Mouse (Mus musculus): ENCODE results near the gene Scrn3. TPM values are rescaled to one million over a fixed set of nuclear protein-coding genes. Genes with fewer than 3 reads are reported as not detected.

Gene Scrn3
- polyA plus RNA-seq, 1 experiment from 2014 or later: 15.9 TPM

GRCm38 (mm10) chr2:73351496-73351895 lies 39.1 kb downstream of the Scrn3 start:
- Histone ChIP-seq H3K4me2 (ENCODE audit: low read length) (peak overlapping the region; percentile 30), H3K4me3 (replicated peaks; ENCODE audit: low read depth, low read length) (no peak overlapping the region), H3K27ac (0 out of 2 replicates have a peak overlapping the region, but pooled peaks have one; percentile 6), H3K4me1 (replicated peaks; ENCODE audit: insufficient read depth, low read length) (no peaks in the 10 kb centered on the region), H3K9me3 (replicated peaks; ENCODE audit: low read length) (no peaks in the 10 kb centered on the region), H3K27me3 (ENCODE audit: insufficient read depth, low read length) (no peaks in the 10 kb centered on the region), H3K9ac (ENCODE audit: low read depth, low read length) (no peak overlapping the region), H3K36me3 (ENCODE audit: insufficient read depth, low read length) (no peaks in the 10 kb centered on the region)
- DNase-seq (ENCODE audit: low spot score) (peak; percentile 52), ATAC-seq (replicated peaks; ENCODE audit: low FRiP score, low read depth) (no peak)
- TF ChIP-seq CTCF (IDR thresholded peaks at IDR 0.05; ENCODE audit: low read depth): no peak
- 28% methylated on average over 5 of the region's 5 CpGs for WGBS

GRCm38 (mm10) chr2:73351927-73352374 lies 39.5 kb downstream of the Scrn3 start:
- ATAC-seq (replicated peaks; ENCODE audit: low FRiP score, low read depth) (no peak; the same call in 1 of the 2 replicates), DNase-seq (ENCODE audit: low spot score) (peak; percentile 70)
- TF ChIP-seq CTCF (IDR thresholded peaks at IDR 0.05; ENCODE audit: low read depth): no peak
- Histone ChIP-seq H3K36me3 (ENCODE audit: insufficient read depth, low read length) (no peaks in the 10 kb centered on the region), H3K9me3 (replicated peaks; ENCODE audit: low read length) (no peaks in the 10 kb centered on the region), H3K9ac (ENCODE audit: low read depth, low read length) (no peak overlapping the region), H3K27me3 (ENCODE audit: insufficient read depth, low read length) (no peaks in the 10 kb centered on the region), H3K4me2 (ENCODE audit: low read length) (peak overlapping the region; percentile 30), H3K4me1 (replicated peaks; ENCODE audit: insufficient read depth, low read length) (no peaks in the 10 kb centered on the region), H3K4me3 (replicated peaks; ENCODE audit: low read depth, low read length) (no peak overlapping the region), H3K27ac (0 out of 2 replicates have a peak overlapping the region, but pooled peaks have one; percentile 6)
- 44% methylated on average over 7 of the region's 7 CpGs for WGBS

GRCm38 (mm10) chr2:73357004-73357403 lies 44.6 kb downstream of the Scrn3 start:
- no peak overlapping the region for H3K4me3 ChIP-seq (replicated peaks; ENCODE audit: low read depth, low read length)
- no peaks in the 10 kb centered on the region for H3K36me3 ChIP-seq (ENCODE audit: insufficient read depth, low read length)
- no peak overlapping the region for H3K9ac ChIP-seq (ENCODE audit: low read depth, low read length)
- H3K4me1 ChIP-seq (replicated peaks; ENCODE audit: insufficient read depth, low read length): no peaks in the 10 kb centered on the region
- 77% methylated on average over 18 of the region's 18 CpGs for WGBS
- H3K27me3 ChIP-seq (ENCODE audit: insufficient read depth, low read length): no peaks in the 10 kb centered on the region
- H3K27ac ChIP-seq: no peak overlapping the region
- no peaks in the 10 kb centered on the region for H3K9me3 ChIP-seq (replicated peaks; ENCODE audit: low read length)
- no peak for TF ChIP-seq CTCF (IDR thresholded peaks at IDR 0.05; ENCODE audit: low read depth)
- no peak for DNase-seq (ENCODE audit: low spot score)
- no peak for ATAC-seq (replicated peaks; ENCODE audit: low FRiP score, low read depth)
- H3K4me2 ChIP-seq (ENCODE audit: low read length): no peak overlapping the region

GRCm38 (mm10) chr2:73359941-73360340 lies 47.5 kb downstream of the Scrn3 start:
- Histone ChIP-seq H3K27me3 (ENCODE audit: insufficient read depth, low read length) (no peaks in the 10 kb centered on the region), H3K36me3 (ENCODE audit: insufficient read depth, low read length) (no peaks in the 10 kb centered on the region), H3K9ac (ENCODE audit: low read depth, low read length) (no peak overlapping the region), H3K4me2 (ENCODE audit: low read length) (no peak overlapping the region), H3K9me3 (replicated peaks; ENCODE audit: low read length) (no peaks in the 10 kb centered on the region), H3K4me1 (replicated peaks; ENCODE audit: insufficient read depth, low read length) (no peaks in the 10 kb centered on the region), H3K4me3 (replicated peaks; ENCODE audit: low read depth, low read length) (no peak overlapping the region), H3K27ac (no peak overlapping the region)
- ATAC-seq (replicated peaks; ENCODE audit: low FRiP score, low read depth): no peak
- TF ChIP-seq CTCF (IDR thresholded peaks at IDR 0.05; ENCODE audit: low read depth): no peak
- 91% methylated on average over 5 of the region's 5 CpGs for WGBS
- DNase-seq (ENCODE audit: low spot score): no peak

GRCm38 (mm10) chr2:73360536-73360935 lies 48.1 kb downstream of the Scrn3 start:
- Histone ChIP-seq H3K36me3 (ENCODE audit: insufficient read depth, low read length) (no peaks in the 10 kb centered on the region), H3K9ac (ENCODE audit: low read depth, low read length) (no peak overlapping the region), H3K4me1 (replicated peaks; ENCODE audit: insufficient read depth, low read length) (no peaks in the 10 kb centered on the region), H3K4me2 (ENCODE audit: low read length) (no peak overlapping the region), H3K4me3 (replicated peaks; ENCODE audit: low read depth, low read length) (no peak overlapping the region), H3K27me3 (ENCODE audit: insufficient read depth, low read length) (no peaks in the 10 kb centered on the region), H3K27ac (no peak overlapping the region), H3K9me3 (replicated peaks; ENCODE audit: low read length) (no peaks in the 10 kb centered on the region)
- DNase-seq (ENCODE audit: low spot score): no peak
- no peak for ATAC-seq (replicated peaks; ENCODE audit: low FRiP score, low read depth)
- TF ChIP-seq CTCF (IDR thresholded peaks at IDR 0.05; ENCODE audit: low read depth): no peak
- 86% methylated on average over 2 of the region's 2 CpGs for WGBS

- WGBS: 82% methylated on average over 5 of the region's 5 CpGs
Measured at GRCm38 (mm10) chr2:73363448-73363847, 51.0 kb downstream of the Scrn3 start.

More at GRCm38 (mm10) chr2:73363448-73363847, 51.0 kb downstream of the Scrn3 start:
- Histone ChIP-seq H3K4me1 (replicated peaks; ENCODE audit: insufficient read depth, low read length) (no peaks in the 10 kb centered on the region), H3K36me3 (ENCODE audit: insufficient read depth, low read length) (no peaks in the 10 kb centered on the region), H3K9ac (ENCODE audit: low read depth, low read length) (no peak overlapping the region), H3K27ac (no peak overlapping the region), H3K27me3 (ENCODE audit: insufficient read depth, low read length) (no peaks in the 10 kb centered on the region), H3K9me3 (replicated peaks; ENCODE audit: low read length) (no peaks in the 10 kb centered on the region), H3K4me2 (ENCODE audit: low read length) (no peak overlapping the region), H3K4me3 (replicated peaks; ENCODE audit: low read depth, low read length) (no peak overlapping the region)
- ATAC-seq (replicated peaks; ENCODE audit: low FRiP score, low read depth) (no peak), DNase-seq (ENCODE audit: low spot score) (no peak)
- TF ChIP-seq CTCF (IDR thresholded peaks at IDR 0.05; ENCODE audit: low read depth): peak; percentile 19; the same call in 1 of the 2 replicates
